Mouse (Mus musculus): Measurements from ENCODE around the gene Fam181b. TPM values are rescaled to one million over a fixed set of nuclear protein-coding genes. Genes with fewer than 3 reads are reported as not detected.

The Fam181b gene
- 2.0 and 2.3 TPM in 2 replicates for polyA plus RNA-seq (2014; fragmentation: Nextera tagmentation; extraction: Ambion mirVana)

GRCm38 (mm10) chr7:93079785-93080730, at the start of gene Fam181b:
TSS of gene Fam181b (plus strand) at chr7:93079865.
- Histone ChIP-seq H3K27ac (ENCODE audit: low read depth, low read length) (no peak within 1 kb of the TSS), H3K9ac (ENCODE audit: low read depth, low read length) (peak within 1 kb of the TSS; percentile 51), H3K9me3 (ENCODE audit: control insufficient read depth, low read length) (no peaks in the 10 kb centered on the region), H3K4me3 (ENCODE audit: low read length) (peak within 1 kb of the TSS; percentile 60), H3K4me1 (ENCODE audit: control insufficient read depth, insufficient read depth, low read length) (no peaks in the 10 kb centered on the region; the same call in 1 of the 2 replicates), H3K36me3 (ENCODE audit: control insufficient read depth, insufficient read depth, low read length) (no peaks in the 10 kb centered on the region), H3K4me2 (replicated peaks; ENCODE audit: low read depth, low read length) (peak within 1 kb of the TSS; percentile 82), H3K27me3 (ENCODE audit: control insufficient read depth, insufficient read depth, low read length) (peaks cover 10% of the 10 kb centered on the region)
- peak; percentile 97 for ATAC-seq (ENCODE audit: low FRiP score, low TSS enrichment)
- under 1% methylated on average over 96 of the region's 96 CpGs for WGBS

GRCm38 (mm10) chr7:93037763-93038471, 41.7 kb upstream of the Fam181b start:
- H3K9me3 ChIP-seq (ENCODE audit: control insufficient read depth, low read length): no peaks in the 10 kb centered on the region
- ATAC-seq (ENCODE audit: low FRiP score, low TSS enrichment): no peak
- H3K4me1 ChIP-seq (ENCODE audit: control insufficient read depth, insufficient read depth, low read length): no peaks in the 10 kb centered on the region
- no peaks in the 10 kb centered on the region for H3K36me3 ChIP-seq (ENCODE audit: control insufficient read depth, insufficient read depth, low read length)
- H3K4me2 ChIP-seq (replicated peaks; ENCODE audit: low read depth, low read length): no peak overlapping the region
- no peak overlapping the region for H3K27ac ChIP-seq (ENCODE audit: low read depth, low read length)
- H3K9ac ChIP-seq (ENCODE audit: low read depth, low read length): no peak overlapping the region
- WGBS: 34% methylated on average over 5 of the region's 5 CpGs
- H3K27me3 ChIP-seq (ENCODE audit: control insufficient read depth, insufficient read depth, low read length): no peaks in the 10 kb centered on the region
- no peak overlapping the region for H3K4me3 ChIP-seq (ENCODE audit: low read length)

- no peak for ATAC-seq (ENCODE audit: low FRiP score, low TSS enrichment)
- no peaks in the 10 kb centered on the region for H3K4me1 ChIP-seq (ENCODE audit: control insufficient read depth, insufficient read depth, low read length)
- 13% methylated on average over 1 of the region's 1 CpGs for WGBS
These were observed 41.2 kb upstream of the Fam181b start for GRCm38 (mm10) chr7:93038472-93038828.

GRCm38 (mm10) chr7:93039542-93039941, 40.1 kb upstream of the Fam181b start:
- Histone ChIP-seq H3K9me3 (ENCODE audit: control insufficient read depth, low read length) (no peaks in the 10 kb centered on the region), H3K4me2 (replicated peaks; ENCODE audit: low read depth, low read length) (no peak overlapping the region), H3K4me1 (ENCODE audit: control insufficient read depth, insufficient read depth, low read length) (no peaks in the 10 kb centered on the region), H3K9ac (ENCODE audit: low read depth, low read length) (no peak overlapping the region), H3K4me3 (ENCODE audit: low read length) (no peak overlapping the region), H3K36me3 (ENCODE audit: control insufficient read depth, insufficient read depth, low read length) (no peaks in the 10 kb centered on the region), H3K27me3 (ENCODE audit: control insufficient read depth, insufficient read depth, low read length) (no peaks in the 10 kb centered on the region), H3K27ac (ENCODE audit: low read depth, low read length) (no peak overlapping the region)
- ATAC-seq (ENCODE audit: low FRiP score, low TSS enrichment): no peak
- WGBS: 70% methylated on average over 3 of the region's 3 CpGs

More at GRCm38 (mm10) chr7:93038472-93038828, 41.2 kb upstream of the Fam181b start:
- Histone ChIP-seq H3K4me3 (ENCODE audit: low read length) (no peak overlapping the region), H3K36me3 (ENCODE audit: control insufficient read depth, insufficient read depth, low read length) (no peaks in the 10 kb centered on the region), H3K27me3 (ENCODE audit: control insufficient read depth, insufficient read depth, low read length) (no peaks in the 10 kb centered on the region), H3K4me2 (replicated peaks; ENCODE audit: low read depth, low read length) (no peak overlapping the region), H3K9me3 (ENCODE audit: control insufficient read depth, low read length) (no peaks in the 10 kb centered on the region), H3K27ac (ENCODE audit: low read depth, low read length) (no peak overlapping the region), H3K9ac (ENCODE audit: low read depth, low read length) (no peak overlapping the region)

- H3K4me3 ChIP-seq (ENCODE audit: low read length): no peak overlapping the region
- H3K36me3 ChIP-seq (ENCODE audit: control insufficient read depth, insufficient read depth, low read length): no peaks in the 10 kb centered on the region
- H3K9me3 ChIP-seq (ENCODE audit: control insufficient read depth, low read length): no peaks in the 10 kb centered on the region
- H3K27me3 ChIP-seq (ENCODE audit: control insufficient read depth, insufficient read depth, low read length): no peaks in the 10 kb centered on the region
- H3K4me2 ChIP-seq (replicated peaks; ENCODE audit: low read depth, low read length): no peak overlapping the region
- no peak overlapping the region for H3K9ac ChIP-seq (ENCODE audit: low read depth, low read length)
- WGBS: 60% methylated on average over 3 of the region's 3 CpGs
- H3K4me1 ChIP-seq (ENCODE audit: control insufficient read depth, insufficient read depth, low read length): no peaks in the 10 kb centered on the region
- no peak overlapping the region for H3K27ac ChIP-seq (ENCODE audit: low read depth, low read length)
- ATAC-seq (ENCODE audit: low FRiP score, low TSS enrichment): no peak
These were observed 35.3 kb upstream of the Fam181b start for GRCm38 (mm10) chr7:93044359-93044758.

- Histone ChIP-seq H3K36me3 (ENCODE audit: control insufficient read depth, insufficient read depth, low read length) (no peaks in the 10 kb centered on the region), H3K4me1 (ENCODE audit: control insufficient read depth, insufficient read depth, low read length) (no peaks in the 10 kb centered on the region), H3K27me3 (ENCODE audit: control insufficient read depth, insufficient read depth, low read length) (no peaks in the 10 kb centered on the region), H3K9me3 (ENCODE audit: control insufficient read depth, low read length) (no peaks in the 10 kb centered on the region), H3K4me3 (ENCODE audit: low read length) (no peak overlapping the region), H3K9ac (ENCODE audit: low read depth, low read length) (no peak overlapping the region), H3K4me2 (replicated peaks; ENCODE audit: low read depth, low read length) (no peak overlapping the region), H3K27ac (ENCODE audit: low read depth, low read length) (no peak overlapping the region)
- 76% methylated on average over 1 of the region's 1 CpGs for WGBS
- no peak for ATAC-seq (ENCODE audit: low FRiP score, low TSS enrichment)
These were observed 34.9 kb upstream of the Fam181b start for GRCm38 (mm10) chr7:93044788-93045187.

GRCm38 (mm10) chr7:93060831-93061230, 18.8 kb upstream of the Fam181b start:
- no peaks in the 10 kb centered on the region for H3K36me3 ChIP-seq (ENCODE audit: control insufficient read depth, insufficient read depth, low read length)

GRCm38 (mm10) chr7:93061747-93062146, 17.9 kb upstream of the Fam181b start:
- WGBS: 82% methylated on average over 3 of the region's 3 CpGs
- Histone ChIP-seq H3K4me2 (replicated peaks; ENCODE audit: low read depth, low read length) (no peak overlapping the region), H3K27me3 (ENCODE audit: control insufficient read depth, insufficient read depth, low read length) (no peaks in the 10 kb centered on the region), H3K27ac (ENCODE audit: low read depth, low read length) (no peak overlapping the region), H3K9ac (ENCODE audit: low read depth, low read length) (no peak overlapping the region), H3K36me3 (ENCODE audit: control insufficient read depth, insufficient read depth, low read length) (no peaks in the 10 kb centered on the region), H3K4me3 (ENCODE audit: low read length) (no peak overlapping the region), H3K9me3 (ENCODE audit: control insufficient read depth, low read length) (no peaks in the 10 kb centered on the region), H3K4me1 (ENCODE audit: control insufficient read depth, insufficient read depth, low read length) (no peaks in the 10 kb centered on the region)
- ATAC-seq (ENCODE audit: low FRiP score, low TSS enrichment): no peak

More at GRCm38 (mm10) chr7:93060831-93061230, 18.8 kb upstream of the Fam181b start:
- Histone ChIP-seq H3K9ac (ENCODE audit: low read depth, low read length) (no peak overlapping the region), H3K4me3 (ENCODE audit: low read length) (no peak overlapping the region), H3K27me3 (ENCODE audit: control insufficient read depth, insufficient read depth, low read length) (no peaks in the 10 kb centered on the region), H3K9me3 (ENCODE audit: control insufficient read depth, low read length) (no peaks in the 10 kb centered on the region), H3K4me2 (replicated peaks; ENCODE audit: low read depth, low read length) (no peak overlapping the region), H3K4me1 (ENCODE audit: control insufficient read depth, insufficient read depth, low read length) (no peaks in the 10 kb centered on the region), H3K27ac (ENCODE audit: low read depth, low read length) (no peak overlapping the region)
- ATAC-seq (ENCODE audit: low FRiP score, low TSS enrichment): no peak

- Histone ChIP-seq H3K27ac (ENCODE audit: low read depth, low read length) (no peak overlapping the region), H3K4me1 (ENCODE audit: control insufficient read depth, insufficient read depth, low read length) (no peaks in the 10 kb centered on the region), H3K9ac (ENCODE audit: low read depth, low read length) (no peak overlapping the region), H3K36me3 (ENCODE audit: control insufficient read depth, insufficient read depth, low read length) (no peaks in the 10 kb centered on the region), H3K27me3 (ENCODE audit: control insufficient read depth, insufficient read depth, low read length) (no peaks in the 10 kb centered on the region), H3K4me3 (ENCODE audit: low read length) (no peak overlapping the region), H3K9me3 (ENCODE audit: control insufficient read depth, low read length) (no peaks in the 10 kb centered on the region), H3K4me2 (replicated peaks; ENCODE audit: low read depth, low read length) (no peak overlapping the region)
- WGBS: 52% methylated on average over 6 of the region's 6 CpGs
- no peak for ATAC-seq (ENCODE audit: low FRiP score, low TSS enrichment)
These were observed 17.5 kb upstream of the Fam181b start for GRCm38 (mm10) chr7:93062189-93062588.

Measured in kidney, embryonic 14.5 days (tissue).